28 mouse cellular contexts compared by ENCODE assay signal in the genomic region with DNA sequence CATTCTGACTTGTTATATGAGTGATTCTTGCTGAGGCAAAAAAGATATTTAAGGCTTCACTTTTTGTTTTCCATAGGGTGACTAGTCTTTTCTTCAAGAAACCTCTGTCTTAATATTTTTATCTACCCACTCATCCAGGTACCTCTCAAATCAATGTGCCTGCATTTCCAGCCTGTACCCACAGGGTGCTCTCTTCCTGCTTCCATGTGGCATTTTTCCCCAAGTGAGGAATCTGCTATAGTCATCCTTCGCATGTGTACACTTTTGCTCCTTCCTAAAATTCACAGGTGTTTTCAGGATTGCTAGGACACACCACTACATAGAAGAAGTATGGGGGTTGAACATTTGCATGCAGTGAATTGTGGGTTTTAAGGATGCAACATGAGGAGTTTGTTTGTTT. TPM values are rescaled to one million over a fixed set of nuclear protein-coding genes. Genes with fewer than 3 reads are reported as not detected.
A peak's percentile ranks its signal among the peaks of the same experiment; 100 is the strongest.
DNase-seq lines count a peak whose midpoint lies in the region; ATAC-seq and TF ChIP-seq lines count a peak whose summit lies in the region.
"Had no signal": no experiment of that assay in that cellular context is flagged by ENCODE, and none has a peak within 500 bp of the region (broad histone marks: within the 10 kb centered on the region; RNA-seq: fewer than 3 reads in every experiment).

No protein-coding gene starts in this region.

- no peak overlapping the region for H3K4me3 ChIP-seq in heart, adult 2 months
- H3K4me3 ChIP-seq in liver, embryonic 11.5 days (ENCODE audit: low read depth, low read length), result 0 out of 2 replicates have a peak overlapping the region, but pooled peaks have one; percentile 13
- no peak overlapping the region for H3K4me3 ChIP-seq in E14TG2a.4 (replicated peaks; ENCODE audit: low read length)
- peak overlapping the region in 1 of 2 experiments; percentile 9; a peak in 1 of 4 replicates for H3K4me3 ChIP-seq in liver, embryonic 14.5 days (ENCODE audit: insufficient read depth in 1 of 2, low read depth in 2 of 2, low read length in 2 of 2)
- H3K4me3 ChIP-seq: neural tube, embryonic 15.5 days had no signal

- peaks cover 2% of the 10 kb centered on the region; the same call in 1 of the 2 replicates for H3K4me1 ChIP-seq in heart, adult 2 months (ENCODE audit: control insufficient read depth, insufficient read depth, low read length)
- peaks cover 34% of the 10 kb centered on the region for H3K4me1 ChIP-seq in liver, embryonic 11.5 days (replicated peaks; ENCODE audit: control insufficient read depth, insufficient read depth, low read length)
- peaks cover 67% of the 10 kb centered on the region for H3K4me1 ChIP-seq in E14TG2a.4 (replicated peaks; ENCODE audit: low read depth, low read length)
- peaks cover 50 to 51% of the 10 kb centered on the region in 2 experiments for H3K4me1 ChIP-seq in liver, embryonic 14.5 days (replicated peaks; ENCODE audit: control insufficient read depth in 2 of 2, insufficient read depth in 2 of 2, low read length in 1 of 2)

- no peak for TF ChIP-seq EP300 in heart, adult 2 months (IDR thresholded peaks at IDR 0.05; ENCODE audit: insufficient read depth, low read depth, low read length)
- no peak for TF ChIP-seq EP300 in liver, embryonic 14.5 days (IDR thresholded peaks at IDR 0.05; ENCODE audit: low read depth)

- ATAC-seq in liver, embryonic 11.5 days (replicated peaks; ENCODE audit: low FRiP score), result no peak
- ATAC-seq in liver, embryonic 14.5 days (ENCODE audit: insufficient read depth), result no peak
- ATAC-seq: forebrain, embryonic 16.5 days; inflammation-experienced regulatory T-cells, adult 6 months; midbrain, embryonic 15.5 days had no signal

- H3K27ac ChIP-seq in heart, adult 2 months, result no peak overlapping the region
- no peak overlapping the region for H3K27ac ChIP-seq in liver, embryonic 11.5 days (ENCODE audit: low read depth, low read length)
- H3K27ac ChIP-seq in liver, embryonic 14.5 days, result no peak overlapping the region
- H3K27ac ChIP-seq: embryonic facial prominence, embryonic 10.5 days; heart, embryonic 13.5 days; hindbrain, embryonic 13.5 days; limb, embryonic 15.5 days; midbrain, embryonic 15.5 days; neural tube, embryonic 15.5 days had no signal

- H3K27me3 ChIP-seq in heart, adult 2 months (ENCODE audit: control insufficient read depth, insufficient read depth, low read length), result no peaks in the 10 kb centered on the region
- no peaks in the 10 kb centered on the region for H3K27me3 ChIP-seq in liver, embryonic 11.5 days (replicated peaks; ENCODE audit: control insufficient read depth, insufficient read depth, low read length)
- no peaks in the 10 kb centered on the region for H3K27me3 ChIP-seq in E14TG2a.4 (ENCODE audit: insufficient read depth, low read length)
- no peaks in the 10 kb centered on the region for H3K27me3 ChIP-seq in liver, embryonic 14.5 days (ENCODE audit: control insufficient read depth, insufficient read depth, low read length)
- H3K27me3 ChIP-seq: heart, embryonic 13.5 days; hindbrain, embryonic 13.5 days; limb, embryonic 15.5 days; megakaryocyte, embryonic 14.5 days; midbrain, embryonic 15.5 days; neural tube, embryonic 15.5 days had no signal

- 94% methylated on average over 1 of the region's 1 CpGs for WGBS in heart, adult 2 months
- WGBS in liver, embryonic 11.5 days, result 89% methylated on average over 1 of the region's 1 CpGs
- WGBS in liver, embryonic 14.5 days (ENCODE audit: insufficient replicate concordance), result 90% methylated on average over 1 of the region's 1 CpGs

- H3K9ac ChIP-seq in heart, adult 2 months (ENCODE audit: low read depth, low read length), result no peak overlapping the region
- H3K9ac ChIP-seq in liver, embryonic 11.5 days (ENCODE audit: low read depth, low read length), result no peak overlapping the region
- H3K9ac ChIP-seq in liver, embryonic 14.5 days (replicated peaks), result no peak overlapping the region
- H3K9ac ChIP-seq: hindbrain, embryonic 13.5 days; limb, embryonic 15.5 days; midbrain, embryonic 15.5 days; neural tube, embryonic 15.5 days had no signal

- no peaks in the 10 kb centered on the region for H3K9me3 ChIP-seq in liver, embryonic 11.5 days (ENCODE audit: control insufficient read depth, low read length)
- no peaks in the 10 kb centered on the region for H3K9me3 ChIP-seq in E14TG2a.4 (ENCODE audit: low read length)
- H3K9me3 ChIP-seq in liver, embryonic 14.5 days (ENCODE audit: control insufficient read depth, low read length), result no peaks in the 10 kb centered on the region
- H3K9me3 ChIP-seq: embryonic facial prominence, embryonic 10.5 days; heart, embryonic 13.5 days; hindbrain, embryonic 13.5 days; limb, embryonic 15.5 days; megakaryocyte, embryonic 14.5 days; midbrain, embryonic 15.5 days; neural tube, embryonic 15.5 days had no signal

- no peak for DNase-seq in heart, adult 2 months
- DNase-seq in heart, postnatal 14 days, result no peak
- no peak for DNase-seq in liver, embryonic 11.5 days (ENCODE audit: low spot score)
- no peak for DNase-seq in liver
- no peak for DNase-seq in liver, embryonic 14.5 days (ENCODE audit: low read depth in 3 of 3, low spot score in 3 of 3)
- DNase-seq in kidney, postnatal 25 days, result no peak
- DNase-seq in spleen, postnatal 10 days (ENCODE audit: low spot score in 2 of 2), result no peak
- DNase-seq: adrenal gland, postnatal 36 days; cerebellum, adult 11-12 months; cerebellum, postnatal 10 days; gastrocnemius, postnatal 25 days; heart, adult 18-20 months; kidney, adult 8-10 months; kidney, postnatal 36 days; layer of hippocampus, adult 9-11 months; left cerebral cortex, postnatal 4 days; lung, postnatal 36 days; thymus, adult 2 months had no signal

- TF ChIP-seq CTCF in heart, adult 2 months (IDR thresholded peaks at IDR 0.05), result peak; percentile 20; the same call in 1 of the 2 replicates
- TF ChIP-seq CTCF in E14TG2a.4 (conservative IDR thresholded peaks at IDR 0.05; ENCODE audit: low read length), result 0 out of 2 replicates have a peak, but pooled peaks have one; percentile 16
- TF ChIP-seq CTCF in liver, embryonic 14.5 days (IDR thresholded peaks at IDR 0.05; ENCODE audit: low read depth), result peak; percentile 41

- no peaks in the 10 kb centered on the region for H3K79me2 ChIP-seq in heart, adult 2 months (replicated peaks; ENCODE audit: control insufficient read depth, insufficient read depth, low read length)

- intact Hi-C loops in heart, adult 2 months (cut with DNase I), result loop anchor here (5.0 kb wide), 2 partner anchors 258 to 1027 kb away; partner anchors contain the start of genes Abhd17c and Mex3b
- intact Hi-C loops in heart, postnatal 14 days (cut with DNase I), result no loop called here

- H3K4me2 ChIP-seq in liver, embryonic 11.5 days, result peak overlapping the region; percentile 81; the same call in 1 of the 2 replicates
- H3K4me2 ChIP-seq in liver, embryonic 14.5 days (ENCODE audit: low read depth), result peak overlapping the region; percentile 82

- peaks cover 2% of the 10 kb centered on the region; the same call in 1 of the 2 replicates for H3K36me3 ChIP-seq in heart, adult 2 months (ENCODE audit: control insufficient read depth, insufficient read depth, low read length)
- peaks cover 25% of the 10 kb centered on the region for H3K36me3 ChIP-seq in liver, embryonic 11.5 days (ENCODE audit: control insufficient read depth, insufficient read depth, low read length)
- peaks cover 61% of the 10 kb centered on the region for H3K36me3 ChIP-seq in E14TG2a.4 (ENCODE audit: insufficient read depth, low read length)
- H3K36me3 ChIP-seq in liver, embryonic 14.5 days (replicated peaks; ENCODE audit: control insufficient read depth, insufficient read depth, low read depth), result peaks cover 35% of the 10 kb centered on the region

- TF ChIP-seq POLR2A in heart, adult 2 months (IDR thresholded peaks at IDR 0.05; ENCODE audit: insufficient read depth, low read depth, low read length), result no peak

RNA-seq across cellular contexts. Expression of gene Mesd, which starts 10.1 kb away (rescaled TPM):
- total RNA-seq in heart, adult 2 months (2021), result 10 to 100 TPM; 51.5 to 52.0 TPM
- polyA plus RNA-seq in heart, adult 2 months (2012; rRNA removed), result 11.4 and 19.4 TPM in 2 replicates
- total RNA-seq in heart, postnatal 14 days (2021), result 10 to 100 TPM; 41.6 to 47.7 TPM
- polyA plus RNA-seq in liver, embryonic 11.5 days (2014; fragmentation: Nextera tagmentation; extraction: Ambion mirVana), result 92.6 and 93.0 TPM in 2 replicates
- polyA plus RNA-seq in liver, embryonic 14.5 days (2012; rRNA removed), result 7.8 and 12.0 TPM in 2 replicates
- polyA plus RNA-seq in liver, embryonic 14.5 days (2014; fragmentation: Nextera tagmentation; extraction: Ambion mirVana), result 43.0 and 44.2 TPM in 2 replicates

RNA-seq across cellular contexts. Expression of gene Tlnrd1, which starts 10.2 kb away (rescaled TPM):
- 1 to 10 TPM; 6.5 to 8.7 TPM for total RNA-seq in heart, adult 2 months (2021)
- polyA plus RNA-seq in heart, adult 2 months (2012; rRNA removed), result 5.9 and 7.2 TPM in 2 replicates
- 10 to 100 TPM; 13.5 to 14.9 TPM for total RNA-seq in heart, postnatal 14 days (2021)
- 16.4 and 17.4 TPM in 2 replicates for polyA plus RNA-seq in liver, embryonic 11.5 days (2014; fragmentation: Nextera tagmentation; extraction: Ambion mirVana)
- polyA plus RNA-seq in liver, embryonic 14.5 days (2012; rRNA removed), result 16.7 and 18.6 TPM in 2 replicates
- polyA plus RNA-seq in liver, embryonic 14.5 days (2014; fragmentation: Nextera tagmentation; extraction: Ambion mirVana), result 9.9 and 12.6 TPM in 2 replicates
